Mouse (Mus musculus): ENCODE measurements around the gene Gdpgp1. TPM values are rescaled to one million over a fixed set of nuclear protein-coding genes. Genes with fewer than 3 reads are reported as not detected.

Gene Gdpgp1
- polyA plus RNA-seq, 1 experiment: 2.2 TPM

DNA sequence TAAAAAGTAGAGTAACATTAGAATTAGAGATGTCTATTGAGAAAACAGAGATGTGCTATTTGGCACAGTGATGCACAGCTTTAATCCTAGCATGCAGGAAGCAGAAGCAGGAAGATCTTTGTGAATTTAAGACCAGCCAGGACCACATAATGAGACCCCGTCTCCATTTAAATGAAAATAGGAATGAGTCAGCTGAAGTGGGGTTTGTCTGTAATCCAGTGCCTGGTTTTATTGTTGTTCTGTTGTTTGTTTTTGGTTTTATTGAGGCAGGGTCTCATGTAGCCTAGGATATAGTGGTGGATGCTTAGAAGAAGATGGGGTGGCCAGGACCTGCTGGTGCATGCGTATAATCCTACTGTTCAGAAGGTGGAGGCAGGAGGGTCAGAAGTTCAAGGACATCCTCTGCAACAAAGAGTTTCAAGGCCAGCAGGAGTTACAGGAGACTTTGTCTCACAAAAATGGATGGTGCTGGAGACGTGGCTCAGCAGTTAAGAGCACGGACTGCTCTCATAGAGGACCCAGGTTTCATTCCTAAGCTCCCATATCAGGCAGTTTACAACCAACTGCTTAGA is 11.4 kb upstream of the Gdpgp1 start:
- DNase-seq (ENCODE audit: low spot score): no peak

DNA sequence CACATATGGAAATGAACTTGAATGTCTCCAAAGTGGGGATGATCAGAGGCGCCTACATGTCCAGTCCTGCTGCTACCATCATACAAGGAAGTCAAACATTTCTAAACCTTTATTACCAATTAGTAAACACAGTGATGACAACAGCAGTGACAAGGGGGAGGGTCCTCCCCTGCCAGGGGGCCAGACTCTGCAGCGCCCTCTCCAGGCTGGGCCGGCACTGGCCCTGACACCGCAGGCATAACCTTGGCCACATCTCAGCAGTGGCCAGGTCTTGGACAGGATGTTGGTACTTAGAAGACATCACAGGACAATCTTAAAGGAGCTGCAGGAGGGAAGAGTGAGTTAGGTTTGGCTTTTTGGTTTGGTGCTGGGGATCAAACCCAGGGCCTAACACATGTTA is 5.6 kb upstream of the Gdpgp1 start:
- DNase-seq (ENCODE audit: low spot score): peak; percentile 26

DNA sequence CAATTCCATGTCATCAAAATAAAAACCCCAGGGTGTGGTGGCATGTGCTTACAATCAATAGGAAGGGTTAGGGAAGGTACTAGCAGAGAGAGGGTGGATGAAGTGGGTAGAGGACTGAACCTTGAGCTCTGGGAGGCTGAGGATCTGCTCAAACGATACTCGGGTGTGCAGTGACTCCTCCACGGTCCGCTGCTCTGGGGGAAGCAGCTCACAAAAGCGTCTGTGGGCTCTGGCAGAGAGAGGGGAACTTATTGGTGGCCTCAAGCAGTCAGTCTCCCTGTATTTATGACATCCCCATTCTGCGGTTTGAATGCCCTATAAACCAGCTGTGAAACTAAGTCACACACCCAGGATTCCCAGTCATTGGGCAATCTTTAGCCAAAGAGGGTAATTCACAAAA is 2.5 kb upstream of the Gdpgp1 start:
- DNase-seq (ENCODE audit: low spot score): no peak

DNA sequence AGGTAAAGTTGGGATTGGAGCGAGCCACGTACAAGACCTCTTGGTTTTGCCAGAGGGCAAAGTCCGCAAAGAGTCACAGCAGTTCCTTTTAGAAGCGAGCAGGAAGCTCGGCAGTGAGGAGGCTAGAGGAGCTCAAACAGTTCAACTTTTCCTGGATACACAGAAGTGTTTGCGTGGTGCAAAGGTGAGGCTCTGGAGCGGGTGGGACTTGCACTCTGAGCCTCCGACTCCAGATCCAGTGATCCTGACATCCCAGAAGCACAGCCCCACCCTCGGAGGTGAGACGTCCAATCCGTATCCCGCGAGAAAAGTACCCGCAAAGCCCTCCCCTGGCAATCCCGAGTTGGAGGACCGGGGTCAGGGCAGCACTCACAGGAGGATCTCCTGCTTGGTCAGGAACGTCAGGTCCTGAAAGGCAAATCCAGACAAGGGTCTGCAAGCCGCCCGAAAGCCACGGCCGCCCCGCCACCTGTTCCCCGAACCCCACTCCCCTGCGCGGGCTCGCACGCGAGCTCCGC is 635 bp upstream of the Gdpgp1 start:
- no peak for DNase-seq (ENCODE audit: low spot score)

DNA sequence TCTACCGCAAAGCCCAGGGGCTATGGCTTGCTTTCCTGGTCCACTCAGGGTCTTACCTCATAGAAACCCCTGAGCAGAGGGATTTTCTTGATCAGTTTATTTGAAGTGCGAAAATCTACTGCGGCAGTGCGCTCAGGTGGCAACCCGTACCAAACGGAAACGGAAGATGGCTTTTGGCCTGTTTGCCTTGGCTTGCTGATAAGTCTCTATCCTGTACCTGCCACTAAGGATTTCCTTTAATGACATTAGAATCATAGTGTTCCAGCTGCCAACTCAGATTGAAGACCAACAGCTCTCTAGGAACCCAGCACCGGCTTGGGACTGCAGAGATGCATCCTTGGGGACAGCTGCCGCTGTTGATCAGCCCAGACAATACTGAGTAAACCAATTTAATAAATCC is 1.1 kb downstream of the Gdpgp1 start:
- DNase-seq (ENCODE audit: low spot score): no peak

DNA sequence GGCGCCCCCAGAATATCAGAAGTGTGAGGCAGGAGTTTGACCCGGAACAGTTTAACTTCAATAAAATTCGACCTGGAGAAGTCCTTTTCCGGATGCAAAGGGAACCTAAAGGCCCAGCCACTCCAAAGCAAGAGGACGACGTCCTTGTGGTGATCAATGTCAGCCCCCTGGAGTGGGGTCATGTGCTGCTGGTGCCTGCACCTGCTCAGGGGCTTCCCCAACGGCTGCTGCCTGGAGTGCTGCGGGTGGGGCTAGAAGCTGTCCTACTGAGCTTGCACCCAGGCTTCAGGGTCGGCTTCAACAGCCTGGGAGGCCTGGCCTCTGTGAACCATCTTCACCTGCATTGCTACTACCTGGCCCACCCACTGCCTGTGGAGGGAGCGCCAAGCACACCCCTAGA is 5.9 kb downstream of the Gdpgp1 start:
- DNase-seq (ENCODE audit: low spot score): no peak

DNA sequence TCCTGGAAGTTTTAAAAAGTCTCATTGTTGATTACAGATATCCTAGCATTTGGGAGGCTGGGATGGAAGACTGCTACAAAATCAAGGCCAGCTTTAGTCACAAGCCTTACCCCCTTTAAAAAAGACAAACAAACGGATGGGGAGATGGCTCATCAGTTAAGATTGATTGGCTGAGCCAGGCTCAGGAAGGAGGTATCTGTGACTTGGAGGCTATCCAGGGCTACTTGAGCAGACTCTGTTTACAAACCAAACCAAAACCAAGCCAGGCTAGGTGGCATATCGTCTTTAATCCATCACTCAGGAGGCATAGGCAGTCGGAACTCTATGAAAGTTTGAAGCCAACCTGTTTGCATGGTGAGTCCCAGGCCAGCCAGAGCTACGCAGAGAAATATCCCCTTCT is 9.0 kb downstream of the Gdpgp1 start:
- no peak for DNase-seq (ENCODE audit: low spot score)

DNA sequence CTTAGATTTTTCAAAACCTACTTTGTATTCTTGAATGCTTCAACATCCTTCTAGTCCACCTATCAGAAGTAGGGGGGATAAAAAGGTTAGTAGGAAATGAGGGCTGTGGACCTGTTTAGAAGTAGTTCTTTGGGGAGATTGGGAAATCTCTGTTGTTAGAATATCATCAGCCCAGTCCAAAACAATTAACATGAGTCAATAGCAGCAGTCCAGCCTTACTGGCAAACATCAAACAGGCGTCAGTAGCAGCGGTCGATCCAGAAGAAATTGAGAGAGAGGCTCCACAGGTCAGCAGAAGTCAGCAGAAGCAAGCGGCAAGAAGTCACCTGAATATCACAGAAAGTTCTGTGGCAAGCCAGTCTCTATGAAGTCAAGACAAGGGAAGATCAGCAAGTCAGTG is 12.2 kb downstream of the Gdpgp1 start:
- no peak for DNase-seq (ENCODE audit: low spot score)

DNA sequence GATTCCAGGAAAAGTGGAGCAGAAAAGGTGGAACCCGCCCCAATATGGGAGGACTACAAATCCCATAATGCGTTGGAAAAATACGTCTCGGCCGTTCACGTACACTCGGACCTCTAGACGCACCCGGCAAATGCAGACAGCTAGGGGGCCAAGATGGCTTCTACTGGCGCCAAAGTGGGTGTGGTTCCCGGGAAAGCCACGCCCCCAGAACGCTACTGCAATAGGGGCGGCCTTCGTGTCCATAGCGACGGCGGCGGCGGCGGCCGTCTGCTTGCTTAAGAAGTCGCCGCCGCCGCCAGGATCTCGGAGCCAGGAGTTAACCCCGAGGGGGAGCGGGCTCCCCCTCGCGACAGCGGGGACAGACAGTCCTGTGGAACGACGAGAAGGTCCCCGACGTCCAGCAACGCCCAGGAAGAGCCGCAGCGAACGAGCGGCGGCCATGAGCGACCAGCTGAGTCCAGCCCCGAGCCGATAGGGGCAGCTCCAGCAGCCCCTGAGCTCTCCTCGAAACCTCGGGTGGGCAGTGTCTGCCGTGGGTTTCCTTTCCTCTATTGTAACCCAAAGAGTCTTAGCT is 13.6 kb downstream of the Gdpgp1 start, which contains the start of gene Ttll13:
Gene Ttll13 (plus strand): TSS at position 229 of the 574 bp plus-strand sequence.
- peak; percentile 74 for DNase-seq (ENCODE audit: low spot score)

DNA sequence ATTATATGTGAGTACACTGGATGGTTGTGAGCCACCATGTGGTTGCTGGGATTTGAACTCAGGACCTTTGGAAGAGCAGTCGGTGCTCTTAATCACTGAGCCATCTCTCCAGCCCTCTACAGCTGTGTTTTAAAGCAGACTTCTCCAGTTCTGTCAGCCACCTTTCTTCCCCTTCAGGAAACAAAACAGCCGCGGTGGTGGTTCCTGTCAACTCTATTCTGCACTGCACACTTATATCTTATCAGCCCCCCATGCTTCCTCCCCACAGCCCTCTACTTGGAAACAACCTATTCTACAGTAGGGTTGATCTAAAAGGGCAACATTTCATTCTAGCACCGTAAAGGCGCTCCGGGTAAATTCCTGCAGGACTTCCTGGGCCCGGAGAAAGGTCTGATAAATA is 14.2 kb downstream of the Gdpgp1 start:
- no peak for DNase-seq (ENCODE audit: low spot score)

DNA sequence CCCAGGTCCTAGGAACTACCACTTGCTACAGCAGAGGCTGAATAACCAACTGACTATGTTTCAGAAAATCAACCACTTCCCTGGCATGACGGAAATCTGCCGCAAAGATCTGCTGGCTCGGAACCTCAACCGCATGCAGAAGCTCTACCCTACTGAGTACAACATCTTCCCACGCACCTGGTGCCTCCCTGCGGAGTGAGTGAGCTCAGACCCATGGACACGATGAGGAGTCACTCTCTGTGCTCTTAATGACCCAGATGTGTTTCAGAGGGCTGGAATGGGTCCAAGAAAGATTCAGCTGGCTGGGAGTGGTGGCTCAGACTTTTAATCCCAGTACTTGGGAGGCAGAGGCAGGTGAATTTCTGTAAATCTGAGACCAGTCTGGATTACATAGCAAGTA is 19.8 kb downstream of the Gdpgp1 start:
- DNase-seq (ENCODE audit: low spot score): no peak

DNA sequence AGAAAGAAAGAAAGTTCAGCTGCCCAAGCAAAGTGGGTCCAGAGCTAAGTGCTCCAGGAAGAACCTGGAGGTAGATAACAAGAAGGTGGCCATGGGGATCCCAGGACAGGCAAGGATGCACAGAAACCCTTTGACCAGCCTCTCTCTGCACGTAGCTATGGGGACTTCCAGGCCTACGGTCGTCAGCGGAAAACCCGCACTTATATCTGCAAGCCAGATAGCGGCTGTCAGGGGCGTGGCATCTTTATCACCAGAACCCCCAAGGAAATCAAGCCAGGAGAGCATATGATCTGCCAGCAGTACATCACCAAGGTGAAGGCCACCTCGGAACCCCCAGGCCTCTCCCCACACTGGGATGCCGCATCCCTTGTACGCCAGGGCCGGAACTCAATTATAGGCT is 20.2 kb downstream of the Gdpgp1 start:
- DNase-seq (ENCODE audit: low spot score): no peak

DNA sequence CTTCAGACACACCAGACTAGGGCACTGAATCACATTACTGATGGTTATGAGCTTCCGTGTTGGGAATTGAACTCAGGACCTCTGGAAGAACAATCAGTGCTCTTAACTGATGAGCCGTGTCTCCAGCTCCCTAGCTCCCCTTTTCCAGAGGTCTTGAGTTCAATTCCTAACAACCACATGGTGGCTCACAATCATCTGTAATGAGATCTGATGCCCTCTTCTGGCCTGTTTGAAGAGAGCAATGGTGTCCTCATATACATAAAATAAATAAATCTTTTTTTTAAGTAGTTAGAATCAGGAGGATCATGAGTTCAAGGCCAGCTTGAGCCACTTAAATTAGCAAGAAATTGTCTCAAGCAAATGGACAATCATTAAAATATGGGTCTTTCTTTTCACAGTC is 23.3 kb downstream of the Gdpgp1 start:
- no peak for DNase-seq (ENCODE audit: low spot score)

DNA sequence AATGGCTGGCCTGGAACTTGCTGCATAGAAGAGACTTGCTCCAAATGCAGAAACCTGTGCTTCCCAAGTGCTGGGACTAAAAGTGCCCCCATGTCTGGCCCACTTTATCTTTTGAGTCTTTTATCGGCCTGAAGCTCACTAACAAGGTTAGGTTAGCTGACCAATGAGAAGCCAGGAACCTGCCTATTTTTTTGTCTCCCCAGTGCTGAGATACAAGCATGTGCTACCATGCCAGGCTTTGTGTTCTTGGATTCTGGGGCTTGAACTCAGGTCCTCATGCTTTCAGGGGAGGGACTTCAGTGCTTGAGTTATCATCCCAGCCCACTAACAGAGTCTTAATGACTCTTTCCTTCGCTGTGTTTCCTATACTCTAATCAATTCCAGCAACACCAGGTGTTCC is 25.0 kb downstream of the Gdpgp1 start:
- DNase-seq (ENCODE audit: low spot score): no peak

DNA sequence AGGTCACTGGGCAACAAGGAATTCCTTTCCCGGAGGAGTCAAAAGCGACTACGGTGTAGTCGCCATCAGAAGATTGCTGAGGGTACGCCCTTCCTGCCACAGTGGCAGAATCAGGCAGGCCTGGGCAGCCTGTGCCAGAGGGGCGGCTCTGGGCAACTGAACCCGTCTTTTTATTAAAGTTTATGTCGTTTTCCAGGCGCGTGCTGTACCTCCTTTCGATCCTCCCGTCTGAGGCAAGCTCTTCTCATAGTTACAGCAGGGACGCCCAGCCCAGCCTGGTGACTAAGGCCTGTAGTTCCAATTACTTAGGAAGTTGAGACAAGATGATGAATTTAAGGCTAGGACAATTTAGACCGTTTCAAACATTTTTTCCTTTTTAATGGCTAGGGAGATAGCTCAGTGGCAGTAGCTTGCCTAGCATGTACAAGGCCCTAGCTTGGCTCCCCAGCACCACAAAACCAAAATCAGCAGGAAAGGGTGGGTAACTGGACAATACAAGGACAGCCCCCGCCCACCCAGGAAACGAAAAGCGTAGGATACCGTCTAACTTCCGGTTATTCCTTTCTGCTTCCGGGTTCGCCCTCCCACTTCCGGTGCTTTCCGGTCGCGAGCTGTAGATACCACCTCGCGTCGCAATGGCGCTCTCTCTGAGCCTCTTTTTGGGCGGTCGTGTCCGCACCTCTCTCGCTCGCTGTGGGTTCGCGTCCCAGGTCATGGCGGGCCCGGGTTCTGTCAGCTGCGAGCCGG is 28.1 kb downstream of the Gdpgp1 start, which contains the start of gene Ngrn:
Gene Ngrn (plus strand): TSS at position 591 of the 747 bp plus-strand sequence.
- DNase-seq (ENCODE audit: low spot score): peak; percentile 63

DNA sequence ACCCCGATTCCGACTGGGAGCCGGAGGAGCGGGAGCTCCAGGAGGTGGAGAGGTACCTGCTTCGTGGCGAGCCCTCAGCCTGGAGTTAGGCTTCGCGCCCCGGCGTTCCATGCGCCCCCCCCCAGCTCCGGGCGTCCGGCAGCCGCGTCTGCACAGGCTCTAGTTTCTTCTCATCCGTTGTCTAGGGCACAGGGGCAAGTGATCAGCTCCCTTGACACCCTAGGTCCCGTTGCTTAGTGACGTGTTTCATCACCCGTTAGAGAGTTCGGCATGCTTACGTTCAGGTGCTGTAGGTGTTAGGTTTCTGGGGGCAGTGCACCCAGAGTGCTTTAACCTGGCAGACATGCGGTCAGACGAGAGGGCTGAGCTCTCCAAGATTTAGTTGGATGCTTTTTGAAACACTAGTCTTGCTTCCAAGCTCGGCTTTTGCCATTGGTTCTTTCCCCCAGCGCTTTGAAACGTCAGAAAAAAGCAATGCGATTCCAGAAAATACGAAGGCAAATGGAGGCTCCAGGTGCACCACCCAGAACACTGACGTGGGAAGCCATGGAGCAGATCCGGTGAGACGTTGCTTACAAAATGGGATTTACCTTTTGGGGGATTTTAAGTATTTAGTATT is 28.8 kb downstream of the Gdpgp1 start:
- DNase-seq (ENCODE audit: low spot score): no peak

DNA sequence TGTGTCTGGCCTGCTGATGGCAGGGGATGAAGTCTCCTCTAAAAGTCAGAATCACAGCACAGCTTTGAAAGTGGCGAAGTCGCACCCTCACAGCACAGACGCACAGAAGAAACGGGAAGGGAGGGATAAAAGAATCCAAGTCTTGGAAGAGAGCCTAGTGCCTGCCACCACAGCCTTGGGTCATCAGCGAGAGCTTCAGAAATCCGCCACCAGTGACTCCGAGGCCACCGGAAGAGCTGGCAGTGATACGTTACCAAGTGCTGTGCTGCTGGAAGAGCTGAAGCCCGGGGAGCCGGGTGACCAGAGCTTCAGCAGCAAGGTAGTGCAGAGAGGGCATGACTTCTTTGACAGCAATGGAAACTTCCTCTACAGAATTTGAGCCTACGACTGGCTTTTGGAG is 31.9 kb downstream of the Gdpgp1 start:
- DNase-seq (ENCODE audit: low spot score): no peak

DNA sequence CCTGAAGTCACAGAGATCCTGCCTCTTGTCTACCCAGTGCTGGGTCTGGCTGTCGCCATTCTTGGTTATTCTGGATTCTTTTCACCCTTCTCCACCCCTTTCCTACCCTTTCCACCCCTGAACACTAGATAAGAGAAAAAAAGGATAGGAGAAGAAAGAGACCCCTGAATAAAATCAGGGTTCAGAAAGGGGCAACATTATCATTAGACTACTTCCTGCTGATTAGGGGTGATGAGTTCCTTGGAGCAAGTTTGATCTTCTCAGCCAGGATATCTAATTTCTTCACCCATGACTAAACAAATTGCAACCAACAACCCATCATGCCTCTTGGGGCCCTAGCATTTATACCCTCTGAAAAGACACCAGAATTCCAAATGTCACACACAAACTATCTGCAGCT is 35.1 kb downstream of the Gdpgp1 start:
- DNase-seq (ENCODE audit: low spot score): no peak

DNA sequence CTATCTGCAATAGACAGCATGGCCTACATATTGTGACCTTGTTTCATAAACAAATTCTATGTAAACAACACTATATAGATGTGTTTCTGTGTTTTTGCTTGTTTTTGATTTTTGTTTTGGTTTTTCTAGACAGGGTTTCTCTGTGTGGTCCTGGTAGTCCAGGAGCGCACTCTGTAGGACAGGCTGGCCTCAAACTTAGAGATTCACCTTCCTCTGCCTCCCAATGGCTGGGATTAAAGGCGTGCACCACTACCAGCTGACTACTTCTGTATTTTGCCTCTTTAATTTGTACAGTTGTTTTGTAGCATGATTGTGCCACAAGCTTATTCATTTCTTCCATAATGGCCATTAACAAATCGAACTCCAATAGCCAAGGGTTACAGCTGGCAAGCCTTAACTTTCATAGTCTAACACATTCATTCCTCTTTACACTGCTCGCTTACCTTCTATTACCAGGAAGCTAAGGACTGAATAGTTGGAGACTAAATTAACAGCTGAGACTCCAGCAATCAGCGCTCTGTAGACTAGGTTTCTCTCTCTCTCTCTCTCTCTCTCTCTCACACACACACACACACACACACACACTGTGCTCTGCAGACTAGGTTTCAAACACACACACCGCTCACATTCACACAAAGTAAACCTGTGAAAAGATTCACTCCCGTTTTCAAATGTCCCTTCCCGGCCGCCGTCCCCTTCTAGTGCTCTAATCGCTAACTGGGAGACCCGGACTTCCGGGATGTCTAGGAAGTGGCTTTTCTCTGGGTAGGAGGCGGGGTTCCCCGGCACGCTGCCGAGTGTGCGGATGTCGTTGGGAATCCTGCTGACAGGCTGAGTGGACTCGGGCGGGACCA is 36.5 kb downstream of the Gdpgp1 start, which contains the start of gene Vps33b:
Gene Vps33b (plus strand): TSS at position 753 of the 854 bp plus-strand sequence.
- DNase-seq (ENCODE audit: low spot score): peak; percentile 90

DNA sequence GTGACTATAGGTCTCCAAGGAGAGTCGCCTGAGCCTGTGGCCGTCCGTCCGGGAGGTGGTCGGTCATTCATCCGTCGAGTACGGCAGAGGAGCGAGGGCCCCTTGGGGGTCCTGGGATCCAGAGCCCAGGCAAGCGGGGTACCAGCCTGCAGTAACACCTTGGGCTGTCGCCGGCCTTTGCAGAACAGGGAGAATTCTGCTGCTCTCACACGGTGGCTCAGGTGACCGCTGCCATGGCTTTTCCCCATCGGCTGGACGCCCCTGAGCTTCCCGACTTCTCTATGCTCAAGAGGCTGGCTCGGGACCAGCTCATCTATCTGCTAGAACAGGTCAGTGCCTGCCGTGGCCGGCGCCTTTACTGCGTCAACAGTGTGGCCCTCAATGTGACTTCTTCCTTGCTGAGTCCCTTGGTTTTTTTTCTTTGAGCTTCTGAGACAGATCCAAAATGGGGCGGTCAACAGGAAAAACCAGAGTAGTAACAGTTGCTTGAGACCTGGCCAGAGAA is 37.1 kb downstream of the Gdpgp1 start:
- DNase-seq (ENCODE audit: low spot score): no peak

DNA sequence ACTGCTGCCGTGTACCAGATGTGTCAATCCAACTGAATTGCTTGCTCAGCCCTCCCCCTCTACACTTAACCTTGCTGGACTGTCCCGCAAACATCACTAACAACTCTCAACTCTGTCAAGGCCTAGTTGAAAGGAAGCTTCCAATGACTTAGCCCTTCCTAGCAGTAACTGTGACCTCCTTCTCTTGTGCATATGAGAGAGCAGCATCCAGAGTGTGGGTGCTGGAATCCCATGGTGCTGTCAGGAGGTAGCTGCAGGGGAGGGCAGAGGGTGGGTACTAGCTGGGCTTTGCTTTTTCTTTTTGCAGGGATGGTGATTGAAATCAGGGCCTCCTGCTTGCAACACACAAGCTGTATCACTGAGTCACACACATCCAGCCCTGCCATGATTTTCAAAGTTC is 40.8 kb downstream of the Gdpgp1 start:
- no peak for DNase-seq (ENCODE audit: low spot score)

All from urinary bladder, adult 2 months (tissue).